Mouse (Mus musculus): ENCODE data around the gene Tomm20. TPM values are rescaled to one million over a fixed set of nuclear protein-coding genes. Genes with fewer than 3 reads are reported as not detected.

The Tomm20 gene
- total RNA-seq, 4 experiments from 2014 or later: 73.7 to 107 (median 80.1) TPM

GRCm38 (mm10) chr8:126962871-126963270, 17.2 kb upstream of the Tomm20 start:
- no peak for DNase-seq (ENCODE audit: low spot score in 2 of 2)

- no peak for DNase-seq (ENCODE audit: low spot score in 2 of 2)
These were observed 15.9 kb upstream of the Tomm20 start for GRCm38 (mm10) chr8:126961516-126961915.

GRCm38 (mm10) chr8:126951900-126952636, 6.4 kb upstream of the Tomm20 start:
- DNase-seq (ENCODE audit: low spot score in 2 of 2): no peak

GRCm38 (mm10) chr8:126949527-126949926, 3.9 kb upstream of the Tomm20 start:
- DNase-seq (ENCODE audit: low spot score in 2 of 2): no peak

GRCm38 (mm10) chr8:126946444-126946843, 800 bp upstream of the Tomm20 start:
- no peak for DNase-seq (ENCODE audit: low spot score in 2 of 2)

- no peak for DNase-seq (ENCODE audit: low spot score in 2 of 2)
These were observed 608 bp downstream of the Tomm20 start for GRCm38 (mm10) chr8:126944781-126945691.

GRCm38 (mm10) chr8:126943565-126943964, 2.1 kb downstream of the Tomm20 start:
- no peak for DNase-seq (ENCODE audit: low spot score in 2 of 2)

- DNase-seq (ENCODE audit: low spot score in 2 of 2): no peak
These were observed 8.3 kb downstream of the Tomm20 start for GRCm38 (mm10) chr8:126937337-126937736.

- no peak for DNase-seq (ENCODE audit: low spot score in 2 of 2)
These were observed 9.7 kb downstream of the Tomm20 start for GRCm38 (mm10) chr8:126935932-126936331.

- DNase-seq (ENCODE audit: low spot score in 2 of 2): no peak
These were observed 10.3 kb downstream of the Tomm20 start for GRCm38 (mm10) chr8:126935387-126935786.

- DNase-seq (ENCODE audit: low spot score in 2 of 2): no peak
These were observed 13.0 kb downstream of the Tomm20 start for GRCm38 (mm10) chr8:126932656-126933055.

GRCm38 (mm10) chr8:126932249-126932648, 13.4 kb downstream of the Tomm20 start:
- DNase-seq (ENCODE audit: low spot score in 2 of 2): no peak

GRCm38 (mm10) chr8:126931720-126932119, 13.9 kb downstream of the Tomm20 start:
- DNase-seq (ENCODE audit: low spot score in 2 of 2): no peak

GRCm38 (mm10) chr8:126929607-126930161, 16.0 kb downstream of the Tomm20 start:
- no peak for DNase-seq (ENCODE audit: low spot score in 2 of 2)

GRCm38 (mm10) chr8:126928755-126929505, 16.7 kb downstream of the Tomm20 start:
- DNase-seq (ENCODE audit: low spot score in 2 of 2): no peak

GRCm38 (mm10) chr8:126928028-126928427, 17.6 kb downstream of the Tomm20 start:
- DNase-seq (ENCODE audit: low spot score in 2 of 2): no peak

GRCm38 (mm10) chr8:126927058-126927457, 18.6 kb downstream of the Tomm20 start:
- DNase-seq (ENCODE audit: low spot score in 2 of 2): no peak

GRCm38 (mm10) chr8:126922981-126923380, 22.7 kb downstream of the Tomm20 start:
- no peak for DNase-seq (ENCODE audit: low spot score in 2 of 2)

- DNase-seq (ENCODE audit: low spot score in 2 of 2): no peak
These were observed 24.2 kb downstream of the Tomm20 start for GRCm38 (mm10) chr8:126921432-126921831.

GRCm38 (mm10) chr8:126920845-126921244, 24.8 kb downstream of the Tomm20 start:
- DNase-seq (ENCODE audit: low spot score in 2 of 2): peak; percentile 54 to 66

GRCm38 (mm10) chr8:126920386-126920785, 25.3 kb downstream of the Tomm20 start:
- DNase-seq (ENCODE audit: low spot score in 2 of 2): no peak

Measured in gastrocnemius, adult 8-10 months (tissue).